Mouse (Mus musculus): ENCODE results near the gene Gm17359.

- TF ChIP-seq CTCF (IDR thresholded peaks at IDR 0.05; ENCODE audit: low read depth, low read length), result no peak
- no peak for TF ChIP-seq GATA1 (IDR thresholded peaks at IDR 0.05; ENCODE audit: borderline replicate concordance, low read length)
Observed at GRCm38 (mm10) chr3:79287699-79288458, 48.6 kb upstream of the Gm17359 start.
